Mouse (Mus musculus) brain, adult 2 months (tissue): ENCODE results near the gene Sh2d3c.

Experiments
- DNase-seq: peaks from one replicate; pipeline ENCODE4 v3.0.0; 2011; ENCODE audit warnings: low read depth, low spot score

Sh2d3c gene

DNA sequence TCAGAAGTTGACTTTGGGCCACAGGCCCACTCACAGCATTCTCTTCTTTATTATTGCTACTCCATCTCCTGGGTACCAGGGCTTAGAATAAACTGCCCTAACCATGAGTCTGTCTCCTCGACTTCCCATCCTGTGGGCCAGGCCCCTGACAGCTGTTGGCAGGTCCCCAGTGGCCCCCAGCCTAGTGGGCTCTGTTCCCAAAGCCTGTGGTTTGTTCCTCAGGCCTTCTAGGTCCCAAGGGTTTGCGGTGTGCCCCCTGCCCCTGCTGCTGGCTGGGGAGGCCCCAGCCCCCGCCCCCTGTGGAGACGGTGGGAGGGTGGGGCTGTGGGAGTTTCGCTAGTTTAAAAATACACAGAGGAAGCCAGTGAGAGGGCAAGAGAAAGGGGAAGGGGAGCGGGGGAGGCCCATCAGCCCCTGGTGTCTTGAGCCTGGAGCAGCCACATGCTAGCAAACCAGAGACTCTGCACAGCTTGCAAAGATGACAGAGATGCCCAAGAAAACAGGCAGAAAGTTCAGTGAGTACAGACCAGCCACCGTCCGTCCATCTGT, at the start of gene Sh2d3c:
Sh2d3c (plus strand) TSS at position 375 of the 549 bp plus-strand sequence.
- no peak for DNase-seq

DNA sequence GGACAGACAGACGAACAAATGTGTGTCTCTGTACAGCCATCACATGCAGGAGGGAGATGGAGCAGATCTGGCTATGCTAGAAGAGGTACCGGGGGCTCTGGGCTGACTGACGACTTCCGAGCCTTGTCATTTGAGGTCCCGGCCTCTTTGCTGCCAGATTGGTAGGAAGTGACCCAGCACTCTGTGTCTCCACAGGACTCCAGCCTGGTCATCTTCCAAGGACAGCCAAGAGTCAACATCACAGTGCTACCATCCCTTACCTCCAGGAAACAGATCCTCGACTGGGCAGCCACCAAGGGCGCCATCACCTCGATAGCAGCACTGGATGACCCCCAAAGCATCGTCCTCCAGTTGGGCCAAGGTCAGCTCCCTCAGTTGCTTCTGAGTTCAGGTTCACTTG, 49.7 kb upstream of the Sh2d3c start:
- no peak for DNase-seq

DNA sequence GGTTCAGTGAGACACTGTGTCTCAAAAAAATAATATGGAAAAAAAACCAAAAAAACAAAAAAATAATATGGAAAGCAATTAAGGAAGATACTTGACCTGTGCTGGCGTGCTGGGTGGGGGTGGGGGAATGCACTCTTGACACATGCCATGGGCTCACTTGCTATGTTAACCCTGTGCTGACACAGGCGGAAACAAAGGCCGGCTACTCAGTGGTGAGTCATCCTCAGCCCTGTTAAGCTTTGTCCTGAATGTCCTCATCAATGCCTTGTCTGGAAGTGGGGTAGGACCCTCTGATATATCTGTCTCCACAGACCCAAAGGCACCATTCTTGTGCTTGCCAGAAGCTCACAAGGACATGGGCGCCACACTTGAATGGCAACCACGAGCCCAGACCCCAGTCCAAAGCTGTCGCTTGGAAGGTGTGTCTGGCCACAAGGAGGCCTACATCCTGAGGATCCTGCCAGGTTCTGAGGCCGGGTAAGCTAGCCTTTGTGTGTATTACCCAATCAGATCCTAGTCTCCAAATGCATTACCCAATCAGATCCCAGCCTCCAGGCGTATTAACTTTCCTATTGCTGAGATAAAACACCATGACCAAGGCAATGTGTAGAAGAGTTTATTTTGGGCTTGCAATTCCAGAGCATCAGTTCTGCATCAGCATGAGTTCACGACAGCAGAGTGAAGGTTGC, 48.8 kb upstream of the Sh2d3c start:
- DNase-seq: no peak

DNA sequence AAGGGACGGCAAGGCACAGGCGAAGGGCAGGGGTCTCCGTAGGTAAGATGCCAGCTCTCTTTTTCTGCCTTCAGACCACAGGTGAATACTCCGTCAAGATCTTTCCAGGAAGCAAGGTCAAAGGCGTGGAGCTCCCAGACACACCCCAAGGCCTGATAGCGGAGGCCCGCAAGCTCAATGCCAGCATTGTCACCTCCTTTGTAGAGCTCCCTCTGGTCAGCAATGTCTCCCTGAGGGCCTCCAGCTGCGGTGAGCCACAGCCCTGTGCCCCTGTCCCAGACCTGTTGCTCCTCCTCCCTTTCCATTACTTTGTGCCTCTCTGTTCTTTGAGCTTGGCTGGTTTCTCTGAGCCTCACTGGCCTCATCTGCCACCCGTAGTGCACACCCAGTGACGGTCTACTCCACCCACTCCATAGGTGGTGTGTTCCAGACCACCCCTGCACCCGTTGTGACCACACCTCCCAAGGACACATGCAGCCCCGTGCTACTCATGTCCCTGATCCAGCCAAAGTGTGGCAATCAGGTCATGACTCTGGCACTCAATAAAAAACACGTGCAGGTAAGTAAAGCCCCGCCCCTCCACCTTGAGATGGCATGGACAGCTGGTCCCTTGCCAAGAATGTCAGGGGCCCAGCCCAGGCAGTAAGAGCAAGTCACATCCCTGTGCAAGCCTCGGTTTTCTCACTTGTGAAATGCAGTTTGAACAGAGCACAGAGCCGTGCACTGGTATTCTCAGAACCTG, 47.5 kb upstream of the Sh2d3c start:
- DNase-seq: no peak

DNA sequence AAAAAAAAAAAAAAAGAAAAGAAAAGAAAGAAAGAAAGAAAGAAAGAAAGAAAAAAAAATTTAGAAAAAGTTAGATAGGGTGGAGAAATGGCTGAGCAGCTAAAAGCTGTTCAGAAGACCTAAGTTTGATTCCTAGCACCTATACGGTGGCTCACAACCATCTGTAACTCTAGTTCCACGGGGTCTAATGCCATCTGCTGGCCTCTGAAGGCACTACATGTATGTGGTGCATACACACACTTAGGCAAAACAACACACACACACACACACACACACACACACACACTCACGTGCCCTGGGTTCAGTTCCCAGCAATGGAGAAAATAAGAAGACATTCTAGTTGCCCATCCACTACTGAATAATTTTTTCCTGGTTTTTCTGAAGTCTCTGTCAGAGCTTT, 44.0 kb upstream of the Sh2d3c start:
- DNase-seq: no peak

DNA sequence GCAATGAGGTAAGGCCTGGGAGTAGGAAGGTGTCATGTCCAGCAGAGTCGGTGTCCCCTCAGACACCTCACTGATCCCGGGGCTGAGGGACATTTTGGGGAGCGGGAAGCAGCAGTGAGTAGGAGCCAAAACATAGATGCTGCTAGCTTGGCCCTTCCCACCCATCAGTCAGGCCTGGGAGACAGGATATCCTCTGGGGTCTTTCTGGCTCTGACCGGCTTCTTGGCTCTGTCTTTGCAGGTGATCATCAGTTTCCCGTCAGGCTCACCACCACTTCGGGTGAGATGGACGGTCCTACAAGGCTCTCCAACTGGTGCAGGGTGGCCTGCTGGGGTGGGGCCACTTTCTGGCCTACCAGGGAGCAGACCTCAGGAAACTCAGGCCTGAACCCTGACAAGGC, 43.2 kb upstream of the Sh2d3c start:
- no peak for DNase-seq

DNA sequence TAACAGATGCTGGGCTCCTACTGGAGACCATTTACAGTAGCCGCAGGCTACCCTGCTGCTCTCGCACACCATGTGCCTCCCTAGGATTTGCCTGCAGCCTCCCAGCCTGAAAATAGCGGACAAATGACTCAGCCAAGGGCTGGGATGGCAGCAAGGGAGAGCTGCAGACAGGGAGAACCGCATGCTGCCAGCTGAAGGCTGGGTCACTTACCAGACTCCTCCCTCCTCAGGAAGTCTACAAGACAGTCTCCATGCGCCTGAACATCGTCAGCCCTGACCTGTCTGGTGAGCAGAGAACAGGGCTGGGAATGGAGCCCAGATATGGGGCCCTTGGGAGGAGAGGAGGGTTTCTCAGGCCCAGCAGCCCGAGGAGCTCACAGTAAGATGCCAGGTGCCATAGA, 40.8 kb upstream of the Sh2d3c start:
- peak; percentile 90 for DNase-seq

DNA sequence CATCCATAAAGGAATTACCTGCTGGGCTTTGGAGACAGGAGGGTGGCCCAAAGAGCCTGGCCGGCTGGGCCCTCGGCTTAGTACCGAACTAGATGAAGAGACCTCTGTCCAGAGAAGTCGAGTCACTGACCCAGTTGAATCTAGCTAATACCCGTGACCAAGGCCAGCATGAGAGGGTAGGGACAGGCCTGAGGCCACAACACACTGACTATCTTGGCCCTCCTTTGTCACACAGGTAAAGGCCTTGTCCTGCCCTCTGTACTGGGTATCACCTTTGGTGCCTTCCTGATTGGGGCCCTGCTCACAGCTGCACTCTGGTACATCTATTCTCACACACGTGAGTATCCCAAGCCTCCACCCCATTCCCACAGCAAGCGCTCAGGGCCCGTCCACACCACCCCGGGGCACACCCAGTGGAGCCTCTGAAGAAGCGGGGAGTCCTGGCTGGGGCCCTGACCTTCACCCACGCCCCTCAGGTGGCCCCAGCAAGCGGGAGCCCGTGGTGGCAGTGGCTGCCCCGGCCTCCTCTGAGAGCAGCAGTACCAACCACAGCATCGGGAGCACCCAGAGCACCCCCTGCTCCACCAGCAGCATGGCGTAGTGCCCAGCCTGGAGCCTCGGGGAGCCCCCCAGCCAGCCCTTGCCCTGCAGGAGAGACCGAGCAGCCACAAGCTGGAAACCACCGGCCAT, 39.7 kb upstream of the Sh2d3c start:
- DNase-seq: no peak

DNA sequence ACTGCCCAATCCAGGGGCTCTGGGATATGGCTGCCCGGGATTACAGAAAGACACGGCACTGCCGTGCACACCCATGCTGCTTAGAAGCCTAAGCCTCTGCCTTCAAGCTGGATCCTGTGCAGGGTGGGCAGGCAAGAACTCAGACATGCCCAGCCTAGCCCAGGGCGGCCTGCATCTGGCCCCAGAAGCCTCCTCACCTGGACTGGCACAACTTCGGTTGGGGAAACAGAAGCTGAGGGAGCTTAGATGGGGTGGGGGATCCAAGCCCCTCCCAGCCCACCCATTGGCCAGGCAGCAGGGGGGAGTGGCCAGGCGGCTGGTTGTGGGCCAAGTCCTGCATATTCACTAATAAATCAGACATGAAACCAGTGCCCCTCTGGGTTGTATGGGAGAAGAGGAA, 39.1 kb upstream of the Sh2d3c start:
- DNase-seq: no peak

DNA sequence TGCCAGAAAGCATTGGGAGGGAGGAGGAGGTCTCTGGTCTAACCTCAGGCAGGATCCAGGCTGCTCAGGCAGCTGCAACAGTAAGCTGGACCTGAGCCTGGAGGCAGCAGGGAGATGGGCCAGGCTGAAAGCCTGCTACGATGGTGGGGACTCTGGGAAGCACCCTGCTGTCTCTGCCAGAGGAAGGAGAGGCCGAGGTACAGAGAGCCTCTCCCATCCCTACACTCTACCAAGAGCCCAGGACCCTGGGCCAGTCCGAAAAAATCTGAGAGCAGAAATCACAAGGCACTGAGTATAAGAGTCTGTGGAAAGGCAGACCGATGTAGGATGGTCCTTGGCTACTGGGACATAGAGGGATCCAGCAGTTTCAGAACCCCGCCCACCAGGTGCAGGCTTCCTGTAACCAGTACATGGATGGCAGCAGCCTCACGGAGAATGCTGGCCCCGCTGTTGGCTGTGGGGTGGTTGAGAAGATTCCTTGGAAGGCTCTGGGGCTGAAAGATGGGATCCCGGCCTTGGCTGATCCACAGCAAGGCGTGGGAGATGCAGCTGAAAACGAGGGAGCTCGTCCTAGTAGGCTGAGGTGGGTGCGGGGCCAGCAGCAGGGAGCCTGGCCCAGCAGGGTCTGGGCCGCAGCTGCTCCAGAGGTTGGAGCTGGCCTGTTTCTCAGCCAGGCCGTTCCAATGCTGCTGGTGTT, 38.0 kb upstream of the Sh2d3c start:
- DNase-seq: peak; percentile 19

DNA sequence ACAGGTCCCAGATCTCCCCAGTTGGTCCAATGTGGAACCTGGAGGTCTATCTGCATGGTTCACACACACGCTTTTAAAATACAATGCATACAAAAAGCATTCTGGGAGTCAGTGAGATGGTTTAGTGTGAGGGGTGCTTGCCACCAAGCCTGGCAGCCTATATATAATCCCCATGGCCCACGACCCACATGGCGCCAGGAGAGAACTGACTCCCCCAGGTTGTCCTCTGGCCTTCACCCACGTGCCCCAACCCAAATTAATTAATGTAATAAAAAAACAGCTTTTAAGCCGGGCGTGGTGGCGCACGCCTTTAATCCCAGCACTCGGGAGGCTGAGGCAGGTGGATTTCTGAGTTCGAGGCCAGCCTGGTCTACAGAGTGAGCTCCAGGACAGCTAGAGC, 37.2 kb upstream of the Sh2d3c start:
- DNase-seq: no peak

DNA sequence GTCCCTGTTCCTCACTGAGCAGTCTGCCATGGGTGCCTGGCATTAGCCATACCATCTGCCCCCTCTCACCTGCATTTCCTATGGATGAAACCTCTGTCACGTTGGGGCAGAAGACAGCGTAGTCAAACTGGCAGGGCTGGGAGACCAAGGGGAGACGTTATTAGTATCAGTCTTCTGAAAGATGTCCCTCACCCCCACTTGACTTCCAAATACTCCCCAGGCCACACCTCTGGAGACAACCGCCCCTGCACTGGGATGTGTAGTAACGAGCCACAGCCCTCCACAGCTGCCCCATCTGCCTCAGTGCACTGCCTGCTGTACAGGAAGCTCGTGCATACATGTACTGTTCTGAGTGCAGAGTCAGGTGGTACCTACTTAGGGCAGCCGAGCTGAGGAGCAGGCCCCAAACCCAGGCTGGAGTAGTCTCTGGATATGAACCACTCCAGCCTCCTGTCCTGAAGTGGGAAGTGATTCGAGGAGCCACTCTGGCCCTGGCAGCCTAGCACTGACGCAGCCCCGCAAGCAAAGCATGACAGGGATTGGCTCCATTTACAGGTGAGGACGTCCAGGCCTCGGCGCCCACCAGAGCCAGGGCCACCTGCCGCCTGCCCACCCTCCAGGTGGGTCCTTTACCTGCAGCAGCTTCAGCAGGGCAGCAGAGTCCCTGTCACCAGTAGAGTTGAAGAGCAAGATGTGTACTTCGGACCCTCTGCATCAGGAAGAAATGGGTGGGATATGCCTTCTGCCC, 36.0 kb upstream of the Sh2d3c start:
- DNase-seq: no peak

DNA sequence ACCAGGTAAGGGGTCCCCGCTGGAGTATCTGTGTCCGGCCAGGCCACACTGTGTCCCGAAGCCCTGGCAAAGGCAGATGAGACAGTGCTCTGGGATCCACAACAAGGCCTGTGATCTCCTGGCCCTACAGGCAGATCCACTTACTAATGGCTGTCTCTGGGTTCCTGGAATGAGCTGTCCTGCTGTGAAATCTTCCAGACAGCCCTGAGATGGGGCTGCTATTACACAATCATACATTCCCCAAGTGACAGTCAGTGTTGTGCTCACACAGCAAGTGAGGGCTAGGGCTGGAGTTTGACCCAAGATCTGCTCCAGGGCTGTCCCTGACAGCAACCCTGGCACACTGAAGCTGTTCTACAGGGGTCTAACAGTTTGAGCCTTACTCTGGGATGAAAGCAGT, 35.0 kb upstream of the Sh2d3c start:
- no peak for DNase-seq

DNA sequence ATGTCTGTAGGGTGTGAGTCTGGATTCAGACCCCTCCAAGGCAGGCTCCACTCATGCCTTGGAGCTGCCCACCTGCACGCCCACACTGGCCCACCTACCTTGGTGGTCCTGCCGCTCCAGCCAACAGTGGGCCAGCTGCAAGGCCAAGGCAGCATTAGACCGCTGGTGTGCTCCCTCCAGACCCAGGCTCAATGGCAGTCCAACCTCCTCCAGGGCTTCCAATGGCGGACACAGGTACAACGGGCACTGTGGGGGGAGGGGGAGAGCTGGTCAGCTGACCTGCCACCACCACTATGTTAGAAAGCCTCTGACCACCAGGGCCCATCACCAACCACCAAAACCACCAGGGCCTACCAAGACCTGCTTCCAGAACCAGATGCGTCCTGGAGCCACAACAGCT, 34.2 kb upstream of the Sh2d3c start:
- DNase-seq: no peak

DNA sequence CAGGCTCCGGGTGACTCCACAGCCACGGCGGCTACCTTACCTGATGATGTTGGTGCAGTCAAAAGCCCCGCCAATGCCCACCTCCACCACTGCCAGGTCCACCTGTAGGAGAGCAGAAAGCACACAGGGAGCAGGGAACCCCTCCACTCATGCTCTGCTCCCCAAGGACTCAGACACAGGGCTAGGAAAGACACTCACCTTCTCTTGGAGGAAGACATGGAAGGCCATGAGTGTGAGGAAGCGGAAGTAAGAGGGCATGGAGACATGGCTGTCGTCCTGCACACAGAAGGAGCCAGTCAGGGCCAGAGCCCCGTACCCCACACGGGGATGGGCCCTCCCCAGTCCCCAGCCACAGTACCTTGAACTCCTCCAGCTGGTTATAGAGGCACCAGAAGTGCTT, 33.3 kb upstream of the Sh2d3c start:
- no peak for DNase-seq

DNA sequence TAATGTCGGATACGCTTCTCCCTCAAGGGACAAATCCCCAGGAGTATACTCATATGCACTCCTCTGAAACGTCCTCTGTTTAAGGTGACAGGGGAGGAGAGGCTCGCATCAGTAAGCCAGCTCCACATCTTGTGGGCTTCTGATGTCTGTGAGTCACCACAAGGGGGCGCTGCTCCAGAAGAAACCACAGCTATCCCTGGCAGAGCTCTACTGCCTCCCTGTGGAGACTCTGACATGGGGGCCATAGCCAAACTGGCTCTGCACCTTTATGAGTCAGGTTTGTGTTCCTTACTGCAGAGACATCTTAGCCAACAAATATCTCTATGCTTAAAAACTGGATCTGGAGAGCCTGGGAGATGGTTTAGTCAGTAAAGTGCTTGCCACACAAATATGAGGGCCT, 31.4 kb upstream of the Sh2d3c start:
- peak; percentile 97 for DNase-seq

DNA sequence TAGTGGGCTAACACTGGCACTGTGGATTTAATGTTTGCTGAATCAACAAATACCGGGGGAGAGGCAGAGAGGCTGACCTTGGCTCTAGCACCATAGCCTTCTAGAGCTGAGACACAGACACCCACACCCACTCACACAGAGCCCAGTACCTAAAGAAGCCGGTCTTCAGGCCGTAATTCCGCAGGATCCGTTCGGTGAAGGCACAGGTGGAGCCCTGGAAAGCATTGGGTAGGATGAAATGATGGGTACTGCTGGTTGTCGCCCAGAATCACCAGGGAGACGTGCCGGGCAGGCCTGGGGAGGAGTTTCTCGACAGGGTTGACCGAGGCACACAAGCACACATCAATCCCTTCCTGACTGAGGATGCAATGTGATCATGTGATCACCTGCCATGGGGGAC, 29.8 kb upstream of the Sh2d3c start:
- DNase-seq: no peak

DNA sequence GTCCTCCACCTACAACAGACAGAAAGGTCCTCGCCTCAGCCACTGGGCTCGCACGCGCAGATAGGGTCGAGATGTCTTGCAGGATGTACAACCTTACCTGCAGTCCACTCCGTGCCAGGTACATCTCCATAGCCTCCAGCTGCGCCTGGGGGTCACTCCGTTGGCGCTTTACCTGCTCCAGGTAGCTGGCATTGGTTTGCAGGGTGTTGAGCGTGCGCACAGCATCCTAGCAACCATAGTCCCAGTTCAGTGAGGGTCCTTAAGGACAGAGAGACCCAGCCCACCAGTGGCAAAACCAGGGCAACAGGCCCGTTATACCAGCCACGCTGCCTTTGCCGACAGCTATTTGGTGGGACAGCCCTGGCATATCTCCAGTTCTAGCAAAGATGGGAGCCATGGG, 28.4 kb upstream of the Sh2d3c start:
- no peak for DNase-seq

DNA sequence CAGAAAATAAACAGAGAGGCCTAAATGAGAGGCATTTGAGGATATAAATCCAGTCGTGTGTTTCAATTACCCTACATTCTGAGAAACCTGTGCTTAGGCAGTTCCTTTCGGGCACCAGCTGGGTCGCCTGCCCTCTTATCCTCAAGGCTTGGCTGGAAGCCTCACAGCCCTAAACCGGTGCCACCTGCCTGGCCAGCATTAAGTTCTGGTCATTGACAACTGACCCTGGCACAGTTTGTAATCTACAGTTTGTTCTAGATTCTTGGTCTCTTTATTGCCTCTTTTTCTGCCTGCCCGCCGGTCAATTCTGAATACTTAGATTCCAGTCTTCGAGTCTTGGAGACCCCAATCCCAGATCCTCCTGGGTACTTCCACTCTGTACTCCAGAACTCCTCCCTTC, 27.6 kb upstream of the Sh2d3c start:
- DNase-seq: no peak

DNA sequence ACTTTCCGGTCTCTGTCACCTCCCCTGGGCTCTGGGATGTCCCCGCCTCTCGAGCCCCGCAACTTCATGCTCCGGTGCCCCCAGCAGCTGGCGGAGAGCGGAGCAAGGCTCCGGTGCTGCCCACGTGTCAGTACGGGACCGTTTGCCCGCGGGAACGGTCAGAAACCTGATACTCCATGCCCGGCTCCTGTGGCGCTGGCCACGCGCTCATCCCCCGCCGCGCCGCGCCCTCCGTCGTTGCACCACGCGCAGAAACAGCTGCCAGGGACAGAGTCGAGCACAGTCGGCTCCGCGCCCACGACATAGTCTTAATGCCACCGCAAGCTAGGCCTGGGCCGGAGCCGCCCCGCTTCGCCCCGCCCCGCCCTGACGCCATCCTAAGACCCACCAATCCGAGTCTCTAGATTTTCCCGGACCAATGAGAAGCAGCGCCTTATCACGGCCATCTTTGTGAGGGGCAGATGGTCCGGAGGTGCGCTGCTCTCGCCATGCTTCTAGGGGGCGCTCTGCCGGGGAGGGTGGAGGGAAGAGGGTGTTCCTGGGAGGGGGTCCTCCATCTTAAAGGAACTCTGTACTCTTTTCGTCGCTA, 26.9 kb upstream of the Sh2d3c start:
- peak; percentile 99 for DNase-seq

DNA sequence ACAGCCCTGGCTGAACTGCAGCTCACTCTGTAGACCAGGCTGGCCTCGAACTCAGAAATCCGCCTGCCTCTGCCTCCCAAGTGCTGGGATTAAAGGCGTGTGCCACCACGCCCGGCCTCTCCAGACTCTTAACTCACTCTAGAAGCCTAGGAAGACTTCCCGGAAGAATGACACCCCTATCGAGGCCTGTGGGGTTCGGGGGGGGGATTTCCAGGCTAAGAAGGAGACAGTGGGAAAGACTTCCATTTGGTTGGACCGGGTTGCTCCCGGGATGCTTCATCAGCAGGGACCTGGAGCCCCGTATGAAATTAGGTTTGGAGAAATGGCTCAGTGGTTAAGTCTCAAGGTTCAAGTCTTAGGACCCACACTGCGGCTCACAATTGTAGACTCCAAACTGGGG, 26.2 kb upstream of the Sh2d3c start:
- DNase-seq: no peak
